Mouse (Mus musculus): ENCODE results near the gene Crtc1. TPM values are rescaled to one million over a fixed set of nuclear protein-coding genes. Genes with fewer than 3 reads are reported as not detected.
A peak's percentile ranks its signal among the peaks of the same experiment; 100 is the strongest.

Gene Crtc1
- polyA plus RNA-seq, 2 experiments = 2.9 to 3.9 TPM

GRCm38 (mm10) chr8:70364066-70364465 is 75.3 kb downstream of the Crtc1 start:
- 48% methylated on average over 5 of the region's 5 CpGs for WGBS (ENCODE audit: insufficient replicate concordance)
- Histone ChIP-seq H3K36me3 (replicated peaks; ENCODE audit: control insufficient read depth, insufficient read depth, low read depth) (no peaks in the 10 kb centered on the region), H3K27me3 (ENCODE audit: control insufficient read depth, insufficient read depth, low read length) (no peaks in the 10 kb centered on the region; the same call in 1 of the 2 replicates), H3K27ac (no peak overlapping the region), H3K4me2 (ENCODE audit: low read depth) (no peak overlapping the region), H3K9ac (replicated peaks) (no peak overlapping the region), H3K9me3 (ENCODE audit: control insufficient read depth, low read length) (no peaks in the 10 kb centered on the region), H3K4me1 (replicated peaks; ENCODE audit: control insufficient read depth in 2 of 2, insufficient read depth in 2 of 2, low read length in 1 of 2) (peaks cover 0 to 5% of the 10 kb centered on the region in 2 experiments; a peak in 1 of 4 replicates), H3K4me3 (ENCODE audit: insufficient read depth in 1 of 2, low read depth in 2 of 2, low read length in 2 of 2) (no peak overlapping the region)
- ATAC-seq (ENCODE audit: insufficient read depth) = peak; percentile 54
- TF ChIP-seq EP300 (IDR thresholded peaks at IDR 0.05; ENCODE audit: low read depth) (no peak), CTCF (IDR thresholded peaks at IDR 0.05; ENCODE audit: low read depth) (no peak)
- DNase-seq (ENCODE audit: low read depth in 3 of 3, low spot score in 3 of 3) = no peak

- Histone ChIP-seq H3K36me3 (replicated peaks; ENCODE audit: control insufficient read depth, insufficient read depth, low read depth) (no peaks in the 10 kb centered on the region), H3K4me2 (ENCODE audit: low read depth) (no peak overlapping the region), H3K4me1 (replicated peaks; ENCODE audit: control insufficient read depth in 2 of 2, insufficient read depth in 2 of 2, low read length in 1 of 2) (peaks cover 10 to 12% of the 10 kb centered on the region in 2 experiments), H3K27me3 (ENCODE audit: control insufficient read depth, insufficient read depth, low read length) (no peaks in the 10 kb centered on the region; the same call in 1 of the 2 replicates), H3K9ac (replicated peaks) (no peak overlapping the region), H3K4me3 (ENCODE audit: insufficient read depth in 1 of 2, low read depth in 2 of 2, low read length in 2 of 2) (no peak overlapping the region), H3K27ac (no peak overlapping the region), H3K9me3 (ENCODE audit: control insufficient read depth, low read length) (no peaks in the 10 kb centered on the region)
- ATAC-seq (ENCODE audit: insufficient read depth) = no peak
- WGBS (ENCODE audit: insufficient replicate concordance) = 67% methylated on average over 10 of the region's 10 CpGs
- TF ChIP-seq CTCF (IDR thresholded peaks at IDR 0.05; ENCODE audit: low read depth) (no peak), EP300 (IDR thresholded peaks at IDR 0.05; ENCODE audit: low read depth) (no peak)
- DNase-seq (ENCODE audit: low read depth in 3 of 3, low spot score in 3 of 3) = no peak
Measured at GRCm38 (mm10) chr8:70361484-70362032, 77.8 kb downstream of the Crtc1 start.

GRCm38 (mm10) chr8:70360769-70361168 is 78.6 kb downstream of the Crtc1 start:
- no peak overlapping the region for H3K9ac ChIP-seq (replicated peaks)
- 51% methylated on average over 4 of the region's 4 CpGs for WGBS (ENCODE audit: insufficient replicate concordance)
- H3K4me1 ChIP-seq (replicated peaks; ENCODE audit: control insufficient read depth in 2 of 2, insufficient read depth in 2 of 2, low read length in 1 of 2) = peaks cover 18% of the 10 kb centered on the region in 2 experiments
- H3K36me3 ChIP-seq (replicated peaks; ENCODE audit: control insufficient read depth, insufficient read depth, low read depth) = no peaks in the 10 kb centered on the region
- ATAC-seq (ENCODE audit: insufficient read depth) (no peak), DNase-seq (ENCODE audit: low read depth in 3 of 3, low spot score in 3 of 3) (no peak)
- no peak overlapping the region for H3K4me2 ChIP-seq (ENCODE audit: low read depth)
- no peak overlapping the region for H3K4me3 ChIP-seq (ENCODE audit: insufficient read depth in 1 of 2, low read depth in 2 of 2, low read length in 2 of 2)
- no peaks in the 10 kb centered on the region for H3K9me3 ChIP-seq (ENCODE audit: control insufficient read depth, low read length)
- no peak for TF ChIP-seq EP300 (IDR thresholded peaks at IDR 0.05; ENCODE audit: low read depth)
- peak; percentile 88 for TF ChIP-seq CTCF (IDR thresholded peaks at IDR 0.05; ENCODE audit: low read depth)
- no peak overlapping the region for H3K27ac ChIP-seq
- no peaks in the 10 kb centered on the region; the same call in 1 of the 2 replicates for H3K27me3 ChIP-seq (ENCODE audit: control insufficient read depth, insufficient read depth, low read length)

GRCm38 (mm10) chr8:70359411-70359810 is 80.0 kb downstream of the Crtc1 start:
- 76% methylated on average over 3 of the region's 3 CpGs for WGBS (ENCODE audit: insufficient replicate concordance)

GRCm38 (mm10) chr8:70356111-70356510 is 83.3 kb downstream of the Crtc1 start:
- TF ChIP-seq EP300 (IDR thresholded peaks at IDR 0.05; ENCODE audit: low read depth) (peak; percentile 77), CTCF (IDR thresholded peaks at IDR 0.05; ENCODE audit: low read depth) (no peak)
- Histone ChIP-seq H3K4me1 (replicated peaks; ENCODE audit: control insufficient read depth in 2 of 2, insufficient read depth in 2 of 2, low read length in 1 of 2) (peaks cover 43 to 44% of the 10 kb centered on the region in 2 experiments), H3K9me3 (ENCODE audit: control insufficient read depth, low read length) (no peaks in the 10 kb centered on the region), H3K4me3 (ENCODE audit: insufficient read depth in 1 of 2, low read depth in 2 of 2, low read length in 2 of 2) (peak overlapping the region; percentile 8 to 27; a peak in 2 of 4 replicates), H3K4me2 (ENCODE audit: low read depth) (peak overlapping the region; percentile 74), H3K9ac (replicated peaks) (peak overlapping the region; percentile 60), H3K36me3 (replicated peaks; ENCODE audit: control insufficient read depth, insufficient read depth, low read depth) (no peaks in the 10 kb centered on the region), H3K27ac (peak overlapping the region; percentile 95), H3K27me3 (ENCODE audit: control insufficient read depth, insufficient read depth, low read length) (no peaks in the 10 kb centered on the region)
- 21% methylated on average over 1 of the region's 1 CpGs for WGBS (ENCODE audit: insufficient replicate concordance)
- DNase-seq (ENCODE audit: low read depth in 3 of 3, low spot score in 3 of 3) (peak; percentile 66 to 71 (median 70)), ATAC-seq (ENCODE audit: insufficient read depth) (peak; percentile 70)

More at GRCm38 (mm10) chr8:70359411-70359810, 80.0 kb downstream of the Crtc1 start:
- Histone ChIP-seq H3K4me1 (replicated peaks; ENCODE audit: control insufficient read depth in 2 of 2, insufficient read depth in 2 of 2, low read length in 1 of 2) (peaks cover 28 to 30% of the 10 kb centered on the region in 2 experiments), H3K27me3 (ENCODE audit: control insufficient read depth, insufficient read depth, low read length) (no peaks in the 10 kb centered on the region; the same call in 1 of the 2 replicates), H3K9me3 (ENCODE audit: control insufficient read depth, low read length) (no peaks in the 10 kb centered on the region), H3K4me3 (ENCODE audit: insufficient read depth in 1 of 2, low read depth in 2 of 2, low read length in 2 of 2) (no peak overlapping the region), H3K27ac (no peak overlapping the region), H3K36me3 (replicated peaks; ENCODE audit: control insufficient read depth, insufficient read depth, low read depth) (no peaks in the 10 kb centered on the region), H3K9ac (replicated peaks) (no peak overlapping the region), H3K4me2 (ENCODE audit: low read depth) (no peak overlapping the region)
- ATAC-seq (ENCODE audit: insufficient read depth) (no peak), DNase-seq (ENCODE audit: low read depth in 3 of 3, low spot score in 3 of 3) (no peak)
- TF ChIP-seq EP300 (IDR thresholded peaks at IDR 0.05; ENCODE audit: low read depth) (no peak), CTCF (IDR thresholded peaks at IDR 0.05; ENCODE audit: low read depth) (no peak)

All from liver, embryonic 14.5 days (tissue).